Mouse (Mus musculus) kidney, postnatal 36 days (tissue): ENCODE measurements around the gene Gm20532.

Source experiments
- DNase-seq, 2 experiments: peaks; one replicate each; pipeline ENCODE4 v3.0.0; 2021 to 2022; ENCODE audit warnings: mixed read lengths in 2 of 2

The Gm20532 gene

DNA sequence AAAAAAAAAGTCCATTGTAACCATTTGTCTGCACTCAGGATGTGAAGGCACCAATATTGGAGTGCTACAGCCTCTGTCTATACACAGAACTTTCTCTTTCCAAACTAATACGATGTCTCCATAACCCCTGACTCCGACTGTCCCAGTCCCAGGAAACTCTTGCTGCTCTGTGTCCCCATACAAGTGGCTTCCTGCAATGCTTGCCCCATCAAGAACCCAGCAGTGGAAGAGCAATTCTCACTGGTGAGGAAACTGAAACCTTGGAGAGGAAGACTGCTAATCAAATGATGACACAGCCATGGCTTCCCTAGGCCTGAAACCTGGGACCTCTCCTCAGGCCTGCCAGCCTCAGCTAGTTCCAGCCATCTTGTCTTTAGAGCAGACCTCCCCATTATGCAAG, 11.4 kb downstream of the Gm20532 start:
- no peak for DNase-seq

GRCm38 (mm10) chr2:26598462-26598861, 12.0 kb downstream of the Gm20532 start:
- DNase-seq = no peak

- peak; percentile 46 to 63 for DNase-seq
These were observed 13.5 kb downstream of the Gm20532 start for GRCm38 (mm10) chr2:26599965-26600364.

- DNase-seq = peak in 1 of 2 experiments; percentile 9
These were observed 14.2 kb downstream of the Gm20532 start for GRCm38 (mm10) chr2:26600664-26601063.

DNA sequence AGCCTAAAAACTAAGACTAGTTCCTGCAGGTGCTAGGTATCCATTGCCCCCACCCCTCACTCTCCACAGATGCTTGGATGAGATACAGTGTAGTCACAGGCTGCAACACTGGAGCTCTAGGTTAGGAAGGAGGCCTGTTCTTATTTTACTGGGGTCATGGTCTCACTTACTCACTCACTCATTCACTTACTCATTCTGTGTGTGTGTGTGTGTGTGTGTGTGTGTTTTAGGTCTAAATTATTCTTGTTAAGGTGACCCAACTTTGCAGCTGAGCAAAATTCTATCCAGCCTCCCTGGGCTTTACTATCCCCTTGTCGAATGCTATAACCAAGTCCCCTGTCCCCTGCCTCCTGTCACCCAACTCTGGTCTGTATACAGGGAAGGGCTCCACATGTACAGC, 15.2 kb downstream of the Gm20532 start:
- no peak for DNase-seq

- DNase-seq = no peak
These were observed 16.2 kb downstream of the Gm20532 start for GRCm38 (mm10) chr2:26602631-26603030.

DNA sequence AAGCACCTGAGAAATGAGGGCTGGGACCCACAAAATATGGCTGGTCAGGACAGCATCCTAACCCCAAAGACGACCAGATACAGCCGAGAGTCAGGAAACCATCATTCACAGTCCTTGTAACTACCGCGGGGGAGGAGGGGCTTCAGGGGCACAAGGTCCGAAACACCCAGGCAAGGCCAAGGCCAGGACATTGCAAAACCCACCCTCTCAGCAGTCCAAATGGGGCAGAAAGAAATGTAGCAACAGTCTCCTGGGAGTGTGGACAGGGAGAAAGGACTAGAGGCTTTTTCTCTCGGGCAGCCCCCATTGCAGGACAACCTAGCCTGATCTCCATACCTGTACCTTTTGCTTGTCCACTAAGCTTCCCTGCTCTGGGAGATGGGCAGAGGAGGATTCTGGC, 16.7 kb downstream of the Gm20532 start:
- no peak for DNase-seq

GRCm38 (mm10) chr2:26603720-26604671, 17.6 kb downstream of the Gm20532 start, which contains the start of gene Agpat2:
Agpat2 (minus strand) TSS chr2:26604417.
- peak; percentile 86 to 93 for DNase-seq

DNA sequence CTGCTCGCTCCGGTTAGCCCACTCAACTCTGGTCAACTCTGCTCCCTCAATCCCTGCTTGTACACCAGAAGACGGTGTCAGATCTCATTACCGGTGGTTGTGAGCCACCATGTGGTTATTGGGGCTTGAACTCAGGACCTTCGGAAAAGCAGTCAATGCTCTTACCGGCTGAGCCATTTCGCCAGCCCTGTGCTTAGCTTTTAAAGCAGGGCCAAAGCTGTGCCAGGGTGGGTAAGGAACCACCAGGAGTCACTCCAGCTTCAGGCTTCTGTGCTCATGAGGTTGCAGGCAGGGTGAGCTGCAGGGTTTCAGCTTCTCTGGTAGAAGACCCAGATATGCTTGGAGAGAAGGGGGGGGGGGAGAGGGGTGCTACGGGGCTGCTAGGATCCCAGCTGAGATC, 18.9 kb downstream of the Gm20532 start:
- no peak for DNase-seq

DNA sequence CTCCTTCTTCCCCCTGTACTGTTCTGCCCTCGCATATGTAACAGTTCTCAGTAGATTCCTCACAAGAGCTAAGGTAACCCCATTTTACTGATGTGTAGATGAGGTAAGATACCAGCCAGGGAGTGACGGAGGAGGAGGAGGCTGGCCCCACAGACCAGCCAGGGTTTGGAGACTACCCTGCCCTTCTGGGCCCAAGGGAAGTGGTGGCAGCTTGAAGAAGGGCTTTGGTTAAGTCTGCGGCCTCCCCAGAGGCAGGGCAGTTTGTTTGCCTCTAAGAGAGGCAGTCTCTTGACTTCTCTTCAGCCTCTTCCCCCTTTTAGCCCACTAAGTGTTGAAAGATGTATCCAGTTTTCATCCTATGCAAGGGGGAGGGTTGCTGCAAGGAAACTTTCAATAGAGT, 20.1 kb downstream of the Gm20532 start:
- no peak for DNase-seq

DNA sequence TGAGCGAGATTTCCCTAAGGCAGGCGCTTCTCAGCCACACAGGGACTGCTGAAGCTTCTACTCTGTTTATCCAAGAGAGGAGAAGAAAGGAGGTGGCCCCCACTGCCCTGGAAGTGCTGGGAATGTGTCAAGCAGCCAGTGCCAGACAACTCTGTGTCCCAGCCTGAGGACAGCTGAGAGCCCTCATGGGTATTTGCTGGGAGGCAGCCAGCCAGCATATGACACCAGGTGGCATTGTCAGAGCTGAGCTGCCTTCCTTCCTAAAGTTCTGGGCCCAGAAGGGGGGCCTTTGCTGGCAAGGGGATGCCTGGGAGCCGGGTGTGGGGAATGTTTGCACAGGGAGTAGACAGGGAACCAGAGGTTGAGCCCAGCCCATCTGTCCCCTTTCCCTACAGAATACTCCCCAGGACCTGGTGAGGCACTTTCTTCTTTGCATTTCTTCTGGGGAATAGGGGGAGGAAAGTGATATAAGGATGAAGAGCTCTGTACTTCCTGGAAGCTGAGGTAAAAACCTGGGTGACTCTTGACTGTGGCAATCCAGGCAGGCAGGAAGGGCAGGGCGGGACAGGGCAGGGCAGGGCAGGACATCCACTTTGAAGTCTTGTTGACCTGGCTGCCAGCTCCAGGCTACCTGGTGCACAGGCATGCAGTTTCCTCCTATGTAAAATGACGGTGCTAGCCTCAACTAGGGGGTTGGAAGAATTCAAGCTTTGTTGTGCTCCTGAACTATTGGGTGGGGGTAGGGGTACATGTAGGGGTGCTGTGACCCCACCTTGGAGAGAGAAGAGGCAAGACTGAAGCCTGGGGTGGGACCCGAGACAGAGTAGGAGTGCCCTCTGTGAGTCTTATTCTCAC, 20.8 kb downstream of the Gm20532 start:
- DNase-seq = no peak

DNA sequence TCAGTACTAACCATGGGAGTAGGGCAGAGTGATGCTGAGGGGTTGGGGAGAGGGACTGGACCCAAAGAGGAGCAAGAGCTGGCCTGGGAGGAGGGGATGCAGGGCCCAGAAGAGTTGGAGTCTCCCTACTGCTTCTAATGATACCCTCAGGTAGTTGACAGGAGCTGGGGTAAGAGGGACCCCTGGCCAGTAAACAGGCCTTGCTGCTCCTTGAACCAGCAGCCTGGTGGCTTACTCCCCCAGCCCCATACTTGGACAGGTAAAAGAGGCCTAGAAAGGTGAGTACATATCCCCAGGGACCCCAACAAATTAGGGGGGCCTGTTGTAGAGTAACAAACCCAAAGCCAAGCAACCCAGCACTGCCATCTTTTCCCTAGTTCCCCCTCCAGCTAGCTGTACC, 22.3 kb downstream of the Gm20532 start:
- no peak for DNase-seq

DNA sequence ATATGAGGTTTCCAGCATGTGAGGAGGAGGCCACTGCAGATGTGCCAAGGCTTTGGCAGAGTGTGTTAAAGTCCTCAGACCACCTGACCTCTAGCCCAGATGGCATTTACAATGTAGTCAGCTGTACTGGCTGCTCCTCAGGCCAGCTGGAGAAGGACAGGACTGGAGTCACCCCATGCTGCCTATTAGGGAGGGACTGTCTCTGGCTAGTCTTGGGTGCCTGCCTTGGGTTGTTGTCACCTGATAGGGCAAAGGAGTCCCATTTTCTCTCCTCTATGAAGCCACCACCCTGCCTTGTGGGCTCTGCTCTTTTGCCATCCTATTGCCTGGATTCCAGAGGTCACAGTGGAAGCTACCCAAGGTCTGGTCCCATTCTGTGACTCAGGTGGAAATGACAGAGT, 22.8 kb downstream of the Gm20532 start:
- DNase-seq = no peak

- DNase-seq = no peak
These were observed 24.1 kb downstream of the Gm20532 start for GRCm38 (mm10) chr2:26610526-26610925.

- DNase-seq = no peak
These were observed 24.6 kb downstream of the Gm20532 start for GRCm38 (mm10) chr2:26611054-26611453.

DNA sequence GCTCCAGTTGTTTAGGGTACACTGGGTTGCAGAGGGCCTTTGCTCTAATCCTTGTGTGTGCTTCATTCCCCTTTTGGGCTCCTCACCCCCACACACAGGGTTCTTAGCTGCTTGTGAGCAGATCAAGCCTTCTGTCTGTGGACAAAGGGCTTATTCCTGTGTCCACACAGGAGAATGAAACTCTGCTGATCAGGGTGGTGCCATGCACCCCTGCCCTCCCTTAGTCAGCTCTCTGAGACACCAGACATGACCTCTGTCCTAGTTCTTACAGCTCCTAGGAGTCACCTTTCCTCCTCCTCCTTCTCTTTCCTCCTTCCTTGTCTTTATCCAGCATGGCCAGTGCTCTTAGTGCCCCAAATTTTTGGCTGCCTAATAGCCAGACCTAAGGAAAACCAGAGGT, 25.5 kb downstream of the Gm20532 start:
- DNase-seq = no peak

DNA sequence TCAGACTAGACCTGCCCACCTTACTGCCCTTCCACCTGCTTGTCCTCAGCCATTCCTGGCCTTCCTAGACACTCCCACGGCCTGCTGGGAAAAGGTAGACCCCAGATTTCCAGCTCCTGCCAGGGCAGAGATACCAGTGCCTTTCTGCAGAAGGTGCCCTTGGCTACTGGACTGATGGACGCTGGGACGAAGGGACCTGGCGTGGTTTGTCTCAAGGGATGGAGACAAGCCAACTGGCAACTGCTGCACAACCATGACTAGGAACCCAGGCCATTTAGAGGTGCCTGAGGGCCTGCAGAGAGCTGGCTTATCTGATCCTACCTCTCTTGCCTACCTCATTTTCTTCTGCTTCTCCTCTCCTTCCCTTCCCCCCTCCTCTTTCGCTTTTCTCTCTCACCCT, 28.5 kb downstream of the Gm20532 start:
- DNase-seq = no peak

- no peak for DNase-seq
These were observed 29.2 kb downstream of the Gm20532 start for GRCm38 (mm10) chr2:26615459-26616124.

- DNase-seq = no peak
These were observed 30.9 kb downstream of the Gm20532 start for GRCm38 (mm10) chr2:26617331-26617730.

DNA sequence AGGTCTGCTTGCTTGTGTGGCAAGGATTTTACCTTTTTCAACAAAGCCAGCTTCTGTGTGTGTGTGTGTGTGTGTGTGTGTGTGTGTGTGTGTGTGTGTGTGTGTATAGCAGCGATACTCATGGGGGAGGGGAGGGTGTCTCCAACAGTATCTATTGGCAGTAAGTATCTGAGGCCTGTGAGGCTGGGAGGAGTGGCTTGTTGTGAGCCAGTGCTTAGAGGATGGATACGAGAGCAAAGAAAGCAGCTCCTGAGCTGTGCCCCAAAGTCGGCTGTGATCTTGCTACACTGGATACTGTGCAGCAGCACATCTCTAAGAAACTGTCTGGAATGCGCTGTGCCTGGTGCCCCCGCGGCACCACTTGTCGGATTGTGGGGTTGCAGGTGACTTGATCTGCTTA, 31.5 kb downstream of the Gm20532 start:
- no peak for DNase-seq

GRCm38 (mm10) chr2:26621246-26621645, 34.8 kb downstream of the Gm20532 start:
- DNase-seq = no peak

GRCm38 (mm10) chr2:26622984-26623383, 36.5 kb downstream of the Gm20532 start:
- no peak for DNase-seq

DNA sequence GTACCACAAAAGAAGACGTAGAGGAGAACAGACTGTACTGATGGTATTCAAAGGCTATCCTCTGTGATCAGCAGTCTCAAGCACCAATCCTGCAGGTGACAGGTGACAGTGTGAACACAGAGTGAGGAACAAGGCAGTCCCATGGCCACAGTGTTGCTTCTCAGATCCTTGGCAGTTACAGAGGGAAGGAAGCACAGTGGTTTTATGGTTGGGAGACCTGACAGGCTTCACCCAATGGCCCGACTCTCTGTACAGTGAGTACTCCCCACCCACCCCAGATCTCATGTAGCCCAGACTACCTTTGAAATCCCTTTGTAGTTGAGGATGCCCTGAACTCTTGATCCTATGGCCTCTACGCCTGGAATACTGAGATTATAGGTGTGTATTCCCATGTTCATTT, 39.0 kb downstream of the Gm20532 start:
- DNase-seq = no peak
